Mouse (Mus musculus) thymus, adult 2 months (tissue): ENCODE results near the gene Clec2d. TPM values are rescaled to one million over a fixed set of nuclear protein-coding genes. Genes with fewer than 3 reads are reported as not detected.

Experiments
- DNase-seq: peaks from one replicate; pipeline ENCODE4 v3.0.0; 2021
- H3K27ac ChIP-seq: fragments of 200-500 bp; 2 replicates; pipeline ENCODE4 v1.5.1; 2012; ENCODE audit warnings: low read length, control low read depth; ENCODE audit not compliant: control insufficient read depth, insufficient read depth
- H3K27me3 ChIP-seq: fragments of 200-500 bp; 2 replicates; pipeline ENCODE4 v1.6.1; 2012; ENCODE audit warnings: mild to moderate bottlenecking, low read length, moderate library complexity, mixed read lengths; ENCODE audit not compliant: control insufficient read depth, insufficient read depth
- H3K36me3 ChIP-seq: fragments of 200-500 bp; 2 replicates; pipeline ENCODE4 v1.6.1; 2012; ENCODE audit warnings: mild to moderate bottlenecking, low read length, moderate library complexity; ENCODE audit not compliant: control insufficient read depth, insufficient read depth
- H3K4me1 ChIP-seq: fragments of 200-500 bp; replicated peaks from 2 replicates; pipeline ENCODE4 v1.6.1; 2012; ENCODE audit warnings: low read length; ENCODE audit not compliant: control insufficient read depth, insufficient read depth
- H3K4me3 ChIP-seq: fragments of 200-500 bp; 2 replicates; pipeline ENCODE4 v1.5.1; 2012; ENCODE audit warnings: mild to moderate bottlenecking, low read length, control low read depth, moderate library complexity; ENCODE audit not compliant: control insufficient read depth, insufficient read depth
- CTCF ChIP-seq: fragments of 200-500 bp; IDR thresholded peaks from 2 replicates; pipeline ENCODE4 v1.5.1; 2012; ENCODE audit warnings: mild to moderate bottlenecking, control low read depth, low read length, moderate library complexity, borderline replicate concordance; ENCODE audit not compliant: control insufficient read depth, poor library complexity, insufficient read depth; ENCODE audit errors: extremely low read depth
- POLR2A ChIP-seq: fragments of 200-500 bp; IDR thresholded peaks from 2 replicates; pipeline ENCODE4 v1.6.1; 2012; ENCODE audit warnings: mild to moderate bottlenecking, low read length, control low read depth, moderate library complexity; ENCODE audit not compliant: control insufficient read depth, poor library complexity, insufficient read depth; ENCODE audit errors: extremely low read depth
- WGBS: fragments of 180-500 bp; shearing (Covaris S2); methylation state at CpG from one replicate; pipeline ENCODE4 v1.1.7; 2018; 5-methylcytosine and 5-hydroxymethylcytosine counted together
- polyA plus RNA-seq: library from polyadenylated mRNA; depleted of rRNA; stranded (reverse); fragments of >200 nt; gene quantifications from 2 replicates; pipeline ENCODE4 v1.2.3, GENCODE M21; 2012

The Clec2d gene
- polyA plus RNA-seq, 1 experiment: 91.5 TPM

GRCm38 (mm10) chr6:129162587-129163159, 17.7 kb upstream of the Clec2d start:
- Histone ChIP-seq H3K36me3 (no peaks in the 10 kb centered on the region), H3K27me3 (no peaks in the 10 kb centered on the region), H3K4me3 (no peak overlapping the region), H3K4me1 (no peaks in the 10 kb centered on the region), H3K27ac (no peak overlapping the region)
- TF ChIP-seq CTCF: no peak
- no peak for TF ChIP-seq POLR2A
- no peak for DNase-seq
- 90% methylated on average over 3 of the region's 3 CpGs for WGBS

DNA sequence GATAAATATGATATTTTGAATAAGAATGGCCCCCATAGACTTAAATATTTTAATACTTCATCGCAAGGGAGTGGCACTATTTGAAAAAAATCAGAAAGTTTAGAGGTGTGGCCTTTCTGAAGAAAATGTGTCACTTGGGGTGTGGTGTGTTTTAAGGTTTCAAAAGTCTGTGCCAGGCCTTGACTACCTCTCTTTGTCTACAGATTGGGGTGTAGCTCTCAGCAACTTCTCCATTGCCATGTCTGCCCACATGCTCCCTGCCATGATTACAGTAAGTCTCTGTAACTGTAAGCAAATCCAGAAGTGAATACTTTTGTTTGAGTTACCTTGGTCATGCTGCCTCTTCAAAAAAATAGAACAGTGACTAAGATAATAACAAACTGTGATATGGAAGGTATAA, 16.8 kb upstream of the Clec2d start:
- H3K4me1 ChIP-seq: no peaks in the 10 kb centered on the region
- TF ChIP-seq CTCF: no peak
- no peak for TF ChIP-seq POLR2A
- H3K27me3 ChIP-seq: no peaks in the 10 kb centered on the region
- H3K36me3 ChIP-seq: no peaks in the 10 kb centered on the region
- no peak overlapping the region for H3K27ac ChIP-seq
- H3K4me3 ChIP-seq: no peak overlapping the region
- WGBS: 93% methylated on average over 1 of the region's 1 CpGs
- DNase-seq: no peak

- no peak overlapping the region for H3K4me3 ChIP-seq
- no peak for DNase-seq
- TF ChIP-seq POLR2A (no peak), CTCF (no peak)
- H3K36me3 ChIP-seq: no peaks in the 10 kb centered on the region
- H3K4me1 ChIP-seq: no peaks in the 10 kb centered on the region
- WGBS: 100% methylated on average over 1 of the region's 1 CpGs
- H3K27me3 ChIP-seq: no peaks in the 10 kb centered on the region
- no peak overlapping the region for H3K27ac ChIP-seq
These were observed 9.5 kb upstream of the Clec2d start for GRCm38 (mm10) chr6:129170925-129171324.

DNA sequence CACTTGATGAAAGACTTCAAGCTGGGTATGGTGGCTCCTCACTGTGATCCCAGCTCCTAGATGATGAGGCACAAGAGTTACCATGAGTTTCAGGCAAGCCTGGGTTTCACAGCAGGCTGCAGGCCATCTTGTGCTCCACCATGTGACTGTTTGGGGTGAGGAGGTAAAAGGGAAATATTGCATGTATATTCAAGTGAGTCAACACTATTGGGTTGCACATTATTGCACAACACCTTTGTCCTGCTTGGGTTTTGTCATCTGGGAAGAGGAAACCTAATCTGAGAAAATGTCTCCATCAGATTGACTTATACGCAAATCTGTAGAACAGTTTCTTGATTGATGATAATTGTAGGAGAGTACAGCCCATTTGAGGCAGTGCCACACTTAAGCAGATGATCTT, 8.7 kb upstream of the Clec2d start:
- Histone ChIP-seq H3K27me3 (no peaks in the 10 kb centered on the region), H3K36me3 (no peaks in the 10 kb centered on the region), H3K4me1 (no peaks in the 10 kb centered on the region), H3K4me3 (no peak overlapping the region), H3K27ac (no peak overlapping the region)
- DNase-seq: no peak
- 100% methylated on average over 1 of the region's 1 CpGs for WGBS
- TF ChIP-seq CTCF (no peak), POLR2A (no peak)

GRCm38 (mm10) chr6:129174836-129175235, 5.6 kb upstream of the Clec2d start:
- Histone ChIP-seq H3K4me1 (no peaks in the 10 kb centered on the region), H3K36me3 (no peaks in the 10 kb centered on the region), H3K27me3 (no peaks in the 10 kb centered on the region), H3K4me3 (no peak overlapping the region), H3K27ac (no peak overlapping the region)
- no peak for DNase-seq
- TF ChIP-seq POLR2A: no peak

- Histone ChIP-seq H3K4me3 (no peak overlapping the region), H3K36me3 (no peaks in the 10 kb centered on the region), H3K27me3 (no peaks in the 10 kb centered on the region), H3K4me1 (no peaks in the 10 kb centered on the region), H3K27ac (no peak overlapping the region)
- TF ChIP-seq POLR2A (no peak), CTCF (no peak)
- no peak for DNase-seq
These were observed 4.8 kb upstream of the Clec2d start for GRCm38 (mm10) chr6:129175612-129176011.

DNA sequence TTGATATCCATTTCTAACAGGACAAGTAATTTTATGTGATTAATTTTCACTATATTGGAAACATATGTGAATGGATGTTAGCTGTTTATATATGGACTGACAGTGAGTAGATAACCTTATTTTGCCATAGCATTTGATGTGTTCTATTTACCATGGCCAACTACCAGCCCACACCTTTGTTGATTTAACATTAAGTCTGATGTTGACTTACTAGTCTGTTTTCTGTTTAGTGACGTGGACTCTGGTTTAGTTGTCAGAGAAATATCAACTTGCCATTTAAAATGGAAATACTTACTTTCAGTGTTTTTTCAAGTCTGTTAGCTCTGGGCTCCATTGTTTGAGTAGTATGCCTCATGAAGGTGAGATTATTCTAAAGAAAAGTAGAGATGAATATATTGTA, 3.8 kb upstream of the Clec2d start:
- no peaks in the 10 kb centered on the region for H3K36me3 ChIP-seq
- TF ChIP-seq CTCF (no peak), POLR2A (no peak)
- 100% methylated on average over 1 of the region's 1 CpGs for WGBS

More for the DNA sequence above, 3.8 kb upstream of the Clec2d start:
- DNase-seq: no peak
- Histone ChIP-seq H3K27me3 (no peaks in the 10 kb centered on the region), H3K4me3 (no peak overlapping the region), H3K27ac (no peak overlapping the region), H3K4me1 (no peaks in the 10 kb centered on the region)
